Mouse (Mus musculus): Measurements from ENCODE around the gene Frrs1. TPM values are rescaled to one million over a fixed set of nuclear protein-coding genes. Genes with fewer than 3 reads are reported as not detected.
A peak's percentile ranks its signal among the peaks of the same experiment; 100 is the strongest.

Frrs1 gene
- total RNA-seq, 1 experiment from 2014 or later, result 8.6 TPM

GRCm38 (mm10) chr3:116844880-116845579 is 14.2 kb upstream of the Frrs1 start:
- peak; percentile 64; the same call in 1 of the 2 replicates for ATAC-seq (ENCODE audit: extremely low read depth, insufficient number of reproducible peaks, low FRiP score, poor library complexity, severe bottlenecking)

- ATAC-seq (ENCODE audit: extremely low read depth, insufficient number of reproducible peaks, low FRiP score, poor library complexity, severe bottlenecking), result no peak
Observed at GRCm38 (mm10) chr3:116846084-116846483, 13.2 kb upstream of the Frrs1 start.

- no peak for ATAC-seq (ENCODE audit: extremely low read depth, insufficient number of reproducible peaks, low FRiP score, poor library complexity, severe bottlenecking)
Observed at GRCm38 (mm10) chr3:116848099-116848498, 11.2 kb upstream of the Frrs1 start.

DNA sequence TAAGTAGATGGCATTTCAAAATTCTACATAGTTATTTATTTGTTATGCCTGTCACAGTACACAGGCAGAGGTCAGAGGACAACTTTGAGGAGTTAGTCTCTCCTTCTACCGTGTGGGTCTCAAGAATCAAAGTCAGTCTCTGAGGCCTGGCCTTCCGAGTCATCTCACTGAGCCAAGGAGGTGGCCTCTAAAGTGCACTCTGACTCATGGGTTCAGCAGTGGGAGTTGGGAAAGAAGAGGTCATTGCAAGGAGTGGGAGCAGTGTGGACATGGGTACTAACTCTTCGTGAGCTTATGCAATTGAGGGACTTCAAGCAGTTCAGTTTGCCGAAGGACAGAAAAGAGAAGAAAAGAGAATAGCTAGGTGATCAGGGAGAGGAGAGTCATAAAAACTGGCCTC is 10.3 kb upstream of the Frrs1 start:
- no peak for ATAC-seq (ENCODE audit: extremely low read depth, insufficient number of reproducible peaks, low FRiP score, poor library complexity, severe bottlenecking)

- no peak for ATAC-seq (ENCODE audit: extremely low read depth, insufficient number of reproducible peaks, low FRiP score, poor library complexity, severe bottlenecking)
Observed at GRCm38 (mm10) chr3:116850376-116850775, 8.9 kb upstream of the Frrs1 start.

DNA sequence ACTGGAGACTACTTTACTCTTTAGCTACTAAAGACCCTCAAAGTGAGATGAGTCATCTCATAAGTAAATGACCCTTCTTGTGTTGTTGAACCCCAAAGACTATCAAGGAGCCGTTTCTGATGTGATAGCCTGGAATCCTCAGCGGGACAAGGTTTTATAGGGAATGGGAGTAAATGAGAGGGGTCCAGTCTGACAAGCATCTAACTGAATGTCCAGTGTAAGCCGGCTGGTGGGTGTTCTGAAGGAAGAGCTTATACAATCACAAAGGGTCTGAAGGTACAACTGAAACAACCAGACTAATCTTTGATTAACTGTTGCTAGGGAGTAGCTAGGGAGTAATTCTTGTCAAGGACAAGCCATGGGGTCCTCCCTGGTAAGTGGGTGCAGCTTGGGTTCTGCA is 6.8 kb upstream of the Frrs1 start:
- no peak for ATAC-seq (ENCODE audit: extremely low read depth, insufficient number of reproducible peaks, low FRiP score, poor library complexity, severe bottlenecking)

- ATAC-seq (ENCODE audit: extremely low read depth, insufficient number of reproducible peaks, low FRiP score, poor library complexity, severe bottlenecking), result no peak
Observed at GRCm38 (mm10) chr3:116857611-116858010, 1.7 kb upstream of the Frrs1 start.

DNA sequence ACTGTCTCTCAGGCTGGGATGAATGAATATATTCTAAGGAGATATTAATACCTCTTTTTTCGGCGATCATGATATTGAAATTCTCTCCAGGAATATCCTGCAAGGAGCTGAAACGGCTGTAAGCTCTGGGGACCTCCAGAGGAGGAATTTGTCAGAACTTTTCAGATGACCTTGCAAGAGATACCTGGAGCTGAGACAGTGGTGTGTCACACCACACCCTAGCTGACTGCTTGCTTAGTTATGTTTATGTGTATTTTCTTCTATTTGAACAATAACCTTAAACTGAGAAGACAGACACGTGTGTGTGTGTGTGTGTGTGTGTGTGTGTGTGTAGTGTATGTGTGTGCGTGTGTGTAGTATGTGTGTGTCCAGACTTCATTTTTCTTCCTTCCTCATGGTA is 488 bp downstream of the Frrs1 start:
- no peak for ATAC-seq (ENCODE audit: extremely low read depth, insufficient number of reproducible peaks, low FRiP score, poor library complexity, severe bottlenecking)

- no peak for ATAC-seq (ENCODE audit: extremely low read depth, insufficient number of reproducible peaks, low FRiP score, poor library complexity, severe bottlenecking)
Observed at GRCm38 (mm10) chr3:116860333-116861222, 1.3 kb downstream of the Frrs1 start.

GRCm38 (mm10) chr3:116861223-116861539 is 1.9 kb downstream of the Frrs1 start:
- ATAC-seq (ENCODE audit: extremely low read depth, insufficient number of reproducible peaks, low FRiP score, poor library complexity, severe bottlenecking), result no peak

- ATAC-seq (ENCODE audit: extremely low read depth, insufficient number of reproducible peaks, low FRiP score, poor library complexity, severe bottlenecking), result peak; percentile 74
Observed at GRCm38 (mm10) chr3:116861540-116862067, 2.3 kb downstream of the Frrs1 start.

GRCm38 (mm10) chr3:116862621-116863020 is 3.4 kb downstream of the Frrs1 start:
- ATAC-seq (ENCODE audit: extremely low read depth, insufficient number of reproducible peaks, low FRiP score, poor library complexity, severe bottlenecking), result no peak

GRCm38 (mm10) chr3:116864421-116864820 is 5.2 kb downstream of the Frrs1 start:
- no peak for ATAC-seq (ENCODE audit: extremely low read depth, insufficient number of reproducible peaks, low FRiP score, poor library complexity, severe bottlenecking)

DNA sequence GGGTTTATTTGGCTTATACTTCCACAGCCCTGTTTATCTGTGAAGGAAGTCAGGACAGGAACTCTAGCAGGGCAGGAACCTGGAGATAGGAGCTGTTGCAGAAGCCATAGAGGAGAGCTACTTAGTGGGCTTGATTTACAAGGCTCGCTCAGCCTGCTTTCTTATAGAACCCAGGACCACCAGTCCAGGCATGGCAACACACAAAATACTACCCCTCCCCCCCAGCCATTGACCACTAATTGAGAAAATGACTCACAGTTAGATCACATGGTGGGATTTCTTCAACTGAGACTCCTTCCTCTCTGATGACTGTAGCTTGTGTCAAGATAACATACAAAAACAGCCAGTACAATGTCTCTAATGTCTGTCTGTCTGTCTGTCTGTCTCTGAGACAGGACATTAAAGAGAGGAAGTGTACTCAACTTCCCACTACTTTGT is 6.0 kb downstream of the Frrs1 start:
- no peak for ATAC-seq (ENCODE audit: extremely low read depth, insufficient number of reproducible peaks, low FRiP score, poor library complexity, severe bottlenecking)

- ATAC-seq (ENCODE audit: extremely low read depth, insufficient number of reproducible peaks, low FRiP score, poor library complexity, severe bottlenecking), result no peak
Observed at GRCm38 (mm10) chr3:116870372-116870771, 11.1 kb downstream of the Frrs1 start.

- no peak for ATAC-seq (ENCODE audit: extremely low read depth, insufficient number of reproducible peaks, low FRiP score, poor library complexity, severe bottlenecking)
Observed at GRCm38 (mm10) chr3:116882221-116882960, 23.1 kb downstream of the Frrs1 start.

DNA sequence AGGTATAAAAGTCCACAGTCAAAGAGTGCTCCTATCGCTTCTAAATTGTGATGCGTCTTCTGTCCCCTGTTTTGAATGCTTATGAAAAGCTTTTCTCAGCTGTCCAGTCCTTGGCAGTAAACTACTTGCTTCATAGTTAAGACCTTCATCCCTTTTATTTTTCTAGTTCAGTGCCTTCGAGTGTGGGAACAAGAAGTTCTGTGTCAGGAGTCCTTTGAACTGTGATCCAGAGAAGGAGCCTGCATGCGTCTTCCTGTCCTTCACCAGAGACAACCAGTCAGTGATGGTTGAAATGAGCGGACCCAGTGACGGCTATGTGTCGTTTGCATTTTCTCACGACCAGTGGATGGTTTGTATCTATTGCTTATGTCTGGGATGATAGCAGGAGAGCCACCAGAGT is 25.7 kb downstream of the Frrs1 start:
- ATAC-seq (ENCODE audit: extremely low read depth, insufficient number of reproducible peaks, low FRiP score, poor library complexity, severe bottlenecking), result no peak

GRCm38 (mm10) chr3:116889358-116889757 is 30.1 kb downstream of the Frrs1 start:
- no peak for ATAC-seq (ENCODE audit: extremely low read depth, insufficient number of reproducible peaks, low FRiP score, poor library complexity, severe bottlenecking)

DNA sequence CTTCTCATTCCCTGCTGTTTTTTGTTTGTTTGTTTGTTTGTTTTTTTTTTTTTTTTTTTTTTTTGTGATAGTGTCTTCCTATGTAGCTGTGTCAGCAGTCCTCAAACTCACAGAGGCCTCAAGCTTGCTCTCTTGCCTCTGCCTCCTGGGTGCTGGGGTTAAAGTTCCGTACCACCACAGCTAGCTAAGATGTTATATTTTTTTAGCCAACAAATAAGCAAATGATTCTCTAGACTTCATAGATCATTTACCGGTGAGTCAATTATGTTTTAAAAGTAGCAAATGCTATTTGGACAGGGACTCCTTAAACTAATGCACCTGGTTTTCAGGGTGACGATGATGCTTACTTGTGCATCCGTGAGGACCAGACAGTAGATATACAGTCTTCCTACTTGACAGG is 31.3 kb downstream of the Frrs1 start:
- ATAC-seq (ENCODE audit: extremely low read depth, insufficient number of reproducible peaks, low FRiP score, poor library complexity, severe bottlenecking), result no peak
